Mouse (Mus musculus) limb, embryonic 15.5 days (tissue): ENCODE measurements at regions not wholly inside any gene's neighbourhood (a gene's known extent, or its start where the extent isn't known, plus 50 kb on each side); places are given as distances from the start of the nearest gene placed in this dataset.

Experiments
- ATAC-seq: fragments of 200-750 bp; cut with Nextera tagmentation; 2 replicates; pipeline ENCODE4 v1.8.0; 2017; ENCODE audit warnings: low read depth, moderate TSS enrichment; ENCODE audit not compliant: insufficient number of reproducible peaks, low FRiP score, low TSS enrichment
- H3K27ac ChIP-seq: fragments of 300-500 bp; sonication (generic); 2 replicates; pipeline ENCODE4 v1.5.1; 2015; ENCODE audit warnings: moderate library complexity, mild to moderate bottlenecking, inconsistent platforms
- H3K27me3 ChIP-seq: fragments of 300-500 bp; sonication (generic); 2 replicates; pipeline ENCODE4 v1.6.1; 2015; ENCODE audit warnings: inconsistent platforms
- H3K36me3 ChIP-seq: fragments of 300-500 bp; sonication (generic); 2 replicates; pipeline ENCODE4 v1.6.1; 2015; ENCODE audit warnings: inconsistent platforms
- H3K4me1 ChIP-seq: fragments of 300-500 bp; sonication (generic); 2 replicates; pipeline ENCODE4 v1.6.1; 2015; ENCODE audit warnings: inconsistent platforms
- H3K4me2 ChIP-seq: fragments of 300-500 bp; sonication (generic); 2 replicates; pipeline ENCODE4 v1.6.1; 2015; ENCODE audit warnings: mild to moderate bottlenecking, inconsistent platforms
- H3K4me3 ChIP-seq: fragments of 300-500 bp; sonication (generic); 2 replicates; pipeline ENCODE4 v1.5.1; 2015; ENCODE audit warnings: mild to moderate bottlenecking, inconsistent platforms
- H3K9ac ChIP-seq: fragments of 300-500 bp; sonication (generic); 2 replicates; pipeline ENCODE4 v1.6.1; 2015; ENCODE audit warnings: inconsistent platforms
- H3K9me3 ChIP-seq: fragments of 300-500 bp; sonication (generic); 2 replicates; pipeline ENCODE4 v1.6.1; 2016; ENCODE audit warnings: inconsistent platforms
- WGBS: fragments of 180-500 bp; shearing (Covaris S2); methylation state at CpG from one replicate; pipeline ENCODE4 v1.1.7; 2015; 5-methylcytosine and 5-hydroxymethylcytosine counted together

- WGBS: 25% methylated on average over 12 of the region's 12 CpGs
- Histone ChIP-seq H3K9ac (no peak overlapping the region), H3K27me3 (no peaks in the 10 kb centered on the region), H3K4me2 (peak overlapping the region; percentile 24), H3K4me1 (peaks cover 34% of the 10 kb centered on the region), H3K9me3 (no peaks in the 10 kb centered on the region), H3K27ac (no peak overlapping the region), H3K4me3 (no peak overlapping the region), H3K36me3 (no peaks in the 10 kb centered on the region)
- ATAC-seq: no peak
These were observed 247.1 kb downstream of the Ttll7 start for GRCm38 (mm10) chr3:147099143-147099713.

GRCm38 (mm10) chr3:147101053-147101764 is 249.0 kb downstream of the Ttll7 start:
- Histone ChIP-seq H3K36me3 (no peaks in the 10 kb centered on the region), H3K4me3 (no peak overlapping the region), H3K9ac (no peak overlapping the region), H3K4me1 (peaks cover 29% of the 10 kb centered on the region), H3K9me3 (no peaks in the 10 kb centered on the region), H3K4me2 (no peak overlapping the region), H3K27ac (no peak overlapping the region), H3K27me3 (no peaks in the 10 kb centered on the region)
- whole genome bisulfite sequencing: 26% methylated on average over 7 of the region's 7 CpGs
- ATAC-seq: no peak

- H3K4me3 ChIP-seq: no peak overlapping the region
- H3K9ac ChIP-seq: no peak overlapping the region
- H3K36me3 ChIP-seq: no peaks in the 10 kb centered on the region
- no peak overlapping the region for H3K4me2 ChIP-seq
- 0 out of 2 replicates have a peak, but pooled peaks have one; percentile 52 for ATAC-seq
- 42% methylated on average over 3 of the region's 3 CpGs for WGBS
- H3K27me3 ChIP-seq: no peaks in the 10 kb centered on the region
- no peaks in the 10 kb centered on the region for H3K9me3 ChIP-seq
- H3K4me1 ChIP-seq: peaks cover 28% of the 10 kb centered on the region
- H3K27ac ChIP-seq: no peak overlapping the region
These were observed 249.6 kb downstream of the Ttll7 start for GRCm38 (mm10) chr3:147101765-147102113.

- Histone ChIP-seq H3K36me3 (no peaks in the 10 kb centered on the region), H3K4me1 (peaks cover 23% of the 10 kb centered on the region), H3K9me3 (no peaks in the 10 kb centered on the region), H3K27me3 (no peaks in the 10 kb centered on the region), H3K4me2 (no peak overlapping the region), H3K4me3 (no peak overlapping the region), H3K9ac (no peak overlapping the region), H3K27ac (no peak overlapping the region)
- no peak for ATAC-seq
- WGBS: 69% methylated on average over 7 of the region's 7 CpGs
These were observed 251.3 kb downstream of the Ttll7 start for GRCm38 (mm10) chr3:147103428-147103827.

- ATAC-seq: no peak
- Histone ChIP-seq H3K27me3 (no peaks in the 10 kb centered on the region), H3K36me3 (no peaks in the 10 kb centered on the region), H3K4me1 (no peaks in the 10 kb centered on the region), H3K9ac (no peak overlapping the region), H3K4me3 (no peak overlapping the region), H3K4me2 (no peak overlapping the region), H3K27ac (no peak overlapping the region), H3K9me3 (no peaks in the 10 kb centered on the region)
- 27% methylated on average over 4 of the region's 4 CpGs for WGBS
These were observed 265.4 kb downstream of the Ttll7 start for GRCm38 (mm10) chr3:147117609-147118008.

- no peak overlapping the region for H3K9ac ChIP-seq
- H3K4me2 ChIP-seq: no peak overlapping the region
- H3K9me3 ChIP-seq: no peaks in the 10 kb centered on the region
- H3K4me1 ChIP-seq: no peaks in the 10 kb centered on the region
- WGBS: 34% methylated on average over 5 of the region's 5 CpGs
- H3K27me3 ChIP-seq: no peaks in the 10 kb centered on the region
- no peaks in the 10 kb centered on the region for H3K36me3 ChIP-seq
- ATAC-seq: no peak
- no peak overlapping the region for H3K27ac ChIP-seq
- no peak overlapping the region for H3K4me3 ChIP-seq
These were observed 265.9 kb downstream of the Ttll7 start for GRCm38 (mm10) chr3:147118092-147118491.

GRCm38 (mm10) chr3:147118622-147119021 is 266.5 kb downstream of the Ttll7 start:
- Histone ChIP-seq H3K27ac (no peak overlapping the region), H3K4me2 (no peak overlapping the region), H3K4me3 (no peak overlapping the region), H3K9me3 (no peaks in the 10 kb centered on the region), H3K27me3 (no peaks in the 10 kb centered on the region), H3K36me3 (no peaks in the 10 kb centered on the region), H3K4me1 (no peaks in the 10 kb centered on the region), H3K9ac (no peak overlapping the region)
- no peak for ATAC-seq
- 86% methylated on average over 6 of the region's 6 CpGs for WGBS

GRCm38 (mm10) chr3:147121826-147122225 is 269.7 kb downstream of the Ttll7 start:
- WGBS: 68% methylated on average over 6 of the region's 6 CpGs
- no peak overlapping the region for H3K4me3 ChIP-seq
- H3K9me3 ChIP-seq: no peaks in the 10 kb centered on the region
- no peaks in the 10 kb centered on the region for H3K27me3 ChIP-seq
- H3K36me3 ChIP-seq: no peaks in the 10 kb centered on the region
- H3K4me1 ChIP-seq: no peaks in the 10 kb centered on the region
- ATAC-seq: no peak
- no peak overlapping the region for H3K9ac ChIP-seq
- no peak overlapping the region for H3K4me2 ChIP-seq
- H3K27ac ChIP-seq: no peak overlapping the region

- Histone ChIP-seq H3K36me3 (no peaks in the 10 kb centered on the region), H3K27me3 (no peaks in the 10 kb centered on the region), H3K4me2 (no peak overlapping the region), H3K9ac (no peak overlapping the region), H3K4me1 (no peaks in the 10 kb centered on the region), H3K4me3 (no peak overlapping the region), H3K27ac (no peak overlapping the region), H3K9me3 (no peaks in the 10 kb centered on the region)
- WGBS: 60% methylated on average over 6 of the region's 6 CpGs
- ATAC-seq: no peak
These were observed 275.6 kb downstream of the Ttll7 start for GRCm38 (mm10) chr3:147127740-147128139.

GRCm38 (mm10) chr3:147132830-147133229 is 280.7 kb downstream of the Ttll7 start:
- H3K4me3 ChIP-seq: no peak overlapping the region
- no peaks in the 10 kb centered on the region for H3K36me3 ChIP-seq
- H3K27me3 ChIP-seq: no peaks in the 10 kb centered on the region
- H3K4me2 ChIP-seq: no peak overlapping the region
- H3K9ac ChIP-seq: no peak overlapping the region
- no peaks in the 10 kb centered on the region for H3K4me1 ChIP-seq
- WGBS: 92% methylated on average over 13 of the region's 13 CpGs
- no peak for ATAC-seq
- H3K27ac ChIP-seq: no peak overlapping the region
- no peaks in the 10 kb centered on the region for H3K9me3 ChIP-seq

- Histone ChIP-seq H3K9me3 (no peaks in the 10 kb centered on the region), H3K27me3 (no peaks in the 10 kb centered on the region), H3K4me3 (no peak overlapping the region), H3K4me1 (no peaks in the 10 kb centered on the region), H3K36me3 (no peaks in the 10 kb centered on the region), H3K4me2 (no peak overlapping the region), H3K27ac (no peak overlapping the region), H3K9ac (no peak overlapping the region)
- ATAC-seq: no peak
- WGBS: 88% methylated on average over 13 of the region's 13 CpGs
These were observed 281.2 kb downstream of the Ttll7 start for GRCm38 (mm10) chr3:147133408-147133807.

- Histone ChIP-seq H3K4me3 (no peak overlapping the region), H3K27ac (no peak overlapping the region), H3K9me3 (no peaks in the 10 kb centered on the region), H3K27me3 (no peaks in the 10 kb centered on the region), H3K9ac (no peak overlapping the region), H3K4me1 (no peaks in the 10 kb centered on the region), H3K36me3 (no peaks in the 10 kb centered on the region), H3K4me2 (no peak overlapping the region)
- 91% methylated on average over 3 of the region's 3 CpGs for WGBS
- ATAC-seq: no peak
These were observed 288.2 kb downstream of the Ttll7 start for GRCm38 (mm10) chr3:147140414-147140813.
